Mouse (Mus musculus) liver, adult 2 months (tissue): ENCODE measurements around the gene Afm. TPM values are rescaled to one million over a fixed set of nuclear protein-coding genes. Genes with fewer than 3 reads are reported as not detected.
A peak's percentile ranks its signal among the peaks of the same experiment; 100 is the strongest.

ENCODE experiments used
- DNase-seq: peaks from one replicate; pipeline ENCODE4 v3.0.0-alpha.2; 2011; ENCODE audit warnings: low read depth, low spot score; ENCODE audit errors: extremely low read depth
- H3K27ac ChIP-seq: fragments of 200-500 bp; replicated peaks from 2 replicates; pipeline ENCODE4 v1.5.1; 2012; ENCODE audit warnings: low read depth, mild to moderate bottlenecking, control low read depth, inconsistent platforms, low read length; ENCODE audit not compliant: insufficient read depth
- H3K27me3 ChIP-seq: fragments of 200-500 bp; 2 replicates; pipeline ENCODE4 v1.6.1; 2012; ENCODE audit warnings: mild to moderate bottlenecking, moderate library complexity, low read length, inconsistent platforms; ENCODE audit not compliant: control insufficient read depth, insufficient read depth
- H3K36me3 ChIP-seq: fragments of 200-500 bp; 2 replicates; pipeline ENCODE4 v1.6.1; 2012; ENCODE audit warnings: low read length, inconsistent platforms; ENCODE audit not compliant: control insufficient read depth, insufficient read depth
- H3K4me1 ChIP-seq: fragments of 200-500 bp; 2 replicates; pipeline ENCODE4 v1.6.1; 2011; ENCODE audit warnings: low read length; ENCODE audit not compliant: control insufficient read depth, insufficient read depth
- H3K4me3 ChIP-seq: fragments of 200-500 bp; 2 replicates; pipeline ENCODE4 v1.5.1; 2011; ENCODE audit warnings: low read depth, mild to moderate bottlenecking, control low read depth, low read length, moderate library complexity; ENCODE audit not compliant: insufficient read depth
- H3K79me2 ChIP-seq: fragments of 200-500 bp; 2 replicates; pipeline ENCODE4 v1.6.1; 2012; ENCODE audit warnings: inconsistent platforms, mild to moderate bottlenecking, low read length, moderate library complexity; ENCODE audit not compliant: control insufficient read depth, insufficient read depth
- H3K9ac ChIP-seq: fragments of 200-500 bp; 2 replicates; pipeline ENCODE4 v1.6.1; 2012; ENCODE audit warnings: low read depth, mild to moderate bottlenecking, control low read depth, inconsistent platforms, low read length
- CTCF ChIP-seq: fragments of 200-500 bp; IDR thresholded peaks from 2 replicates; pipeline ENCODE4 v1.5.1; 2011; ENCODE audit warnings: low read depth, low read length, control low read depth
- POLR2A ChIP-seq: fragments of 200-500 bp; IDR thresholded peaks from 2 replicates; pipeline ENCODE4 v1.6.1; 2011; ENCODE audit warnings: low read length, control low read depth; ENCODE audit not compliant: insufficient read depth; ENCODE audit errors: extremely low read depth
- WGBS: fragments of 180-500 bp; shearing (Covaris S2); methylation state at CpG from one replicate; pipeline ENCODE4 v1.1.7; 2018; 5-methylcytosine and 5-hydroxymethylcytosine counted together
- polyA plus RNA-seq: library from polyadenylated mRNA; depleted of rRNA; stranded (reverse); fragments of >200 nt; gene quantifications from 2 replicates; pipeline ENCODE4 v1.2.3, GENCODE M21; 2012
- total RNA-seq: library from RNA; depleted of rRNA; stranded (reverse); fragments of >200 nt; gene quantifications from 2 replicates; pipeline ENCODE4 v1.2.3, GENCODE M21; 2014

Gene Afm
- total and polyA plus RNA-seq, 2 experiments = 108 to 234 TPM

DNA sequence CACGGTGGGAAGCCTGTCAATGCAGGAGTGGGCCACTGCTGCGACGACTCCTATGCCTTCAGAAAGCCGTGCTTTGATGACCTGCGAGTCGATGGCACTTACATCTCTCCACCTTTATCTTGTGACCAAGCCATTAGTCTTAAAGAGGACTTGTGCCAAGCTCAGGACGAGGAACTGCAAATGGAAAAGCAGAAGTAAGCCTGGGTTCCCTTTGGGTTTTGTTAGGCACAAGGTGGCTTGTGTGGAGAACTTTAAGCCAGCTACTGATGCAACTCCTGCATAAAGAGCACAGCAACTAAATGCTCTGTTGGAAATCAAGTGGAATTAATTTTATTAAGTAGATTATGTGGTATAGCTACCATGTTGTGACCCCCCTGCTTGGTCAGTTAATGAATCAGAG lies 66.1 kb downstream of the Afm start:
- Histone ChIP-seq H3K79me2 (no peaks in the 10 kb centered on the region), H3K27me3 (no peaks in the 10 kb centered on the region), H3K4me1 (peaks cover 7% of the 10 kb centered on the region; the same call in 1 of the 2 replicates), H3K9ac (no peak overlapping the region), H3K27ac (no peak overlapping the region), H3K36me3 (peaks cover 34% of the 10 kb centered on the region), H3K4me3 (no peak overlapping the region)
- DNase-seq = no peak
- TF ChIP-seq CTCF (no peak), POLR2A (no peak)
- WGBS = 82% methylated on average over 7 of the region's 7 CpGs

DNA sequence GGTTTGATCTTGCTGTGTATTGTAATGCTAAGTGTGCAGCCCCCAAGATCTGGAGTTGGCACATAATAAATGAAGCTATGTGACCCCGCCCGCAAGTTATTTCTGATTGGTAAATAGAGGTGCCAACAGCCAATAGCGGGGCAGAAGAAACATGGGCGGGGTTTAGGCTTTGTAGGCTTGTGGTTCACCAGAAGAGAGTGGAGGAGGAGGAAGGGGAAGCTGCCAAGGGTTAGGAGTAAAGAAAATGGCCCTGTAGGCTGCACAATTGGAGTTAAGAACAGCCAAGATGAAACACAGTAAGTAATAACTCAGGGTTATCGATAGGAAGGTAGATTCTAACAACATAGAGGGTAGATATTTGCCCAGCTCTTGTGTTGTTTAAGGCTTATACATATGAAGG lies 67.8 kb downstream of the Afm start:
- WGBS = 75% methylated on average over 5 of the region's 5 CpGs

DNA sequence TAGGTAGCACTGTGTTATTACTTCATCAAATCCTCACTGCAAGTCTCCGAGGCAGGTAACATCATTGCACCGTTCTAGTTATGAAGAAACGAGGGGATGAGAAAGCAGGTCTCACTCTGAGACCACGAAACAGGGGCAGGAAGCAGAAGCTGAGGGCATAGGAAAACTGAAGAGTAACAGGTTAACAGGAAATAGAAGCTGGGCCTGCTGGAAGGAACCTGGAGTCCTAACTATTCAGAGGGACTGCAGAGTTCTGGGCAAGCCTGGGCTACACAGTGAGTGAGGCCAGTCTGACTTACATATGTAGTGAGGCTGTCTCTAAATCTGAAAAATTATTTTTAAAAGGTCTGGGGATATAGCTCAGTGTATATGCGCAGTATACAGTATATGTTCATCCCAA lies 69.4 kb downstream of the Afm start:
- H3K4me1 ChIP-seq = no peaks in the 10 kb centered on the region
- H3K27me3 ChIP-seq = no peaks in the 10 kb centered on the region
- H3K4me3 ChIP-seq = no peak overlapping the region
- H3K27ac ChIP-seq = no peak overlapping the region
- TF ChIP-seq CTCF = no peak
- no peaks in the 10 kb centered on the region for H3K79me2 ChIP-seq
- no peak overlapping the region for H3K9ac ChIP-seq
- DNase-seq = no peak
- WGBS = 90% methylated on average over 5 of the region's 5 CpGs
- H3K36me3 ChIP-seq = peaks cover 35% of the 10 kb centered on the region

More for the DNA sequence above, 67.8 kb downstream of the Afm start:
- H3K4me1 ChIP-seq = no peaks in the 10 kb centered on the region
- peaks cover 33% of the 10 kb centered on the region for H3K36me3 ChIP-seq
- H3K27ac ChIP-seq = no peak overlapping the region
- H3K79me2 ChIP-seq = no peaks in the 10 kb centered on the region
- H3K4me3 ChIP-seq = no peak overlapping the region
- no peaks in the 10 kb centered on the region for H3K27me3 ChIP-seq
- no peak overlapping the region for H3K9ac ChIP-seq
- DNase-seq = no peak
- no peak for TF ChIP-seq CTCF

DNA sequence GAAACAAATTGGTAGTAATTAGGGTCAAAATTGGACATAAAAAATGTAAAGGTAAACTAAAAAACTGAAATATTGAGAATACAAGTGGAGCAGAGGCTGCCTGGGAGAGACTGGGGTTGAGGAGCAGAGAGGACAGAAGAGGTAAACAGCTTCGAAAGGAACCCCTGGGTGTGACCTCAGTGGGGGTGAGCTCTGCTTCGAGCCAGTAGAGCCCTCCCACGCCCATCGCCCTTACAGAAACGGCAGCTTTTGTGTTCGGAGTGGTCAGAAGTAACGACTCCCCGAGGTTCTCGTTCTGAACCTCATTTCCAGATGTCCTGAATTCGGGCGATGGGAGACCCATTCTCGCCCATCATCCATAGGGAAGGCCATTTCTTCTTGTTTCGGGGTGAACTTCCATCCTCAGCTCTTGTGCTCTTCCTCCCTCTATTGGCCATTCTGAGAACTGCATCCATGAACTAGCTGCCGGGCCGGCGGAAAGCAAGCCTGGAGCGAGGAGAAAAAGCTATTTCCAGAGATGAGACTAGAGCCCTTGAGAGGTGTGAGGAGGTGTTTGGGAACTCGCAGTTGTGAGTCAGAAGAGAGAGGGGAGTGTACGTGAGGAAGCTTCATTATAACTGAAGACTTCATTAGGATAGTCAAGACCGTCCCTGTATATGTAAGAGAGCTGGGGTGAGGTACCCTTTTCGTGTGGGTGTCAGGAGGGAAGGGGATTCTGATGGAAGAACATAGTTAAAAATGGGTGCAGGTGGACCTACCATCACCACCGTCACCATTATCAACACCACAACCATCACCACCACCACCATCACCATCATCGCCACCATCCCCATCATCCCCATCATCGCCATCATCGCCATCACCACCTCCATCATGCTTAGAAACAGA lies 70.2 kb downstream of the Afm start:
- 48% methylated on average over 25 of the region's 25 CpGs for WGBS

DNA sequence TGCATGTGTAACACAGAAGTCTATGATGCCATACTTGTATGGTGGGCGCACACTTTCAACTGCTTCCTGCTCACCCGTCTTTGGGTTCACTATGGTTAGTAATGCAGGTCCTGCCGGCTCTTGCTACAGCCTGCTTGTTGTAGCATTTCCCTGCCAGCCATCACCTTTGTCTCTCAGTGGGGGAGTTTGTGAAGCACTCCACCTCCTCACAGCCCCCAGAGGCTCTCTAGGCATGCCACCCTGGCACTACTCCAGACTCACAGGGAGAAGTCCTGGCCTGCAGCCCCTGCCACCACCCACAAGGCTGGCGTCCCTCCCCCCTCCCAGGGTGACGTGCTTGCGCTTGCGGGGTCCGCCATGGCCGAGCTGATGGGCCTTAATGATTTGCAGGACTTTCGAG lies 71.9 kb downstream of the Afm start:
- H3K4me1 ChIP-seq = no peaks in the 10 kb centered on the region
- no peak overlapping the region for H3K9ac ChIP-seq
- H3K36me3 ChIP-seq = peaks cover 39% of the 10 kb centered on the region
- no peak for DNase-seq
- H3K79me2 ChIP-seq = no peaks in the 10 kb centered on the region
- TF ChIP-seq POLR2A = no peak
- TF ChIP-seq CTCF = no peak
- no peaks in the 10 kb centered on the region for H3K27me3 ChIP-seq
- H3K27ac ChIP-seq = no peak overlapping the region
- no peak overlapping the region for H3K4me3 ChIP-seq
- WGBS = 90% methylated on average over 10 of the region's 10 CpGs

More for the DNA sequence above, 70.2 kb downstream of the Afm start:
- no peak overlapping the region for H3K27ac ChIP-seq
- H3K4me3 ChIP-seq = no peak overlapping the region
- no peaks in the 10 kb centered on the region for H3K4me1 ChIP-seq
- H3K79me2 ChIP-seq = no peaks in the 10 kb centered on the region
- H3K36me3 ChIP-seq = peaks cover 38% of the 10 kb centered on the region
- DNase-seq = peak; percentile 39
- H3K27me3 ChIP-seq = no peaks in the 10 kb centered on the region
- no peak overlapping the region for H3K9ac ChIP-seq
- TF ChIP-seq POLR2A = no peak
- TF ChIP-seq CTCF = peak; percentile 84

DNA sequence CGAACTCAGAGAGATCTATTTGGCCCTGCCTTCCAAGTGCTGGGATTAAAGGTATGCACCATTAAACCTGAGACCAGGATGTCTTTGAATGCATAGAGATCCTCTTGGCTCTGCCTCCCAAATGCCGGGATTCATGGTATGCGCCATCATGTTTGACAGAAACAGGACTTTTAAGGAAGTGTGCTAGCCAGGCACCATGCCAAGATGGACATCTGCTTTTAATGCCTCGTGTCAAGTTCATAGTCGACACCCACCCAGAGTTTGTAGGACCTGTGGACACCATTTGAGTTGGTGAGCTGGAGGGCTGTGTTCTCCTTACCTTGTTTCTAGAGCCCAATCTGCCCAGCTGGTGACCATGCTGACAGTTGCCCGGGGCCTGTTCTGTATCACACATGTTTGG lies 73.2 kb downstream of the Afm start:
- Histone ChIP-seq H3K9ac (no peak overlapping the region), H3K36me3 (peaks cover 40% of the 10 kb centered on the region), H3K4me1 (no peaks in the 10 kb centered on the region), H3K4me3 (no peak overlapping the region), H3K27ac (no peak overlapping the region), H3K79me2 (no peaks in the 10 kb centered on the region), H3K27me3 (no peaks in the 10 kb centered on the region)
- WGBS = 75% methylated on average over 6 of the region's 6 CpGs
- no peak for DNase-seq
- no peak for TF ChIP-seq CTCF
- no peak for TF ChIP-seq POLR2A
